Mouse (Mus musculus) spleen, adult 2 months (tissue): ENCODE measurements around the gene Yars.

Experiments
- CTCF ChIP-seq: fragments of 200-500 bp; IDR thresholded peaks from 2 replicates; pipeline ENCODE4 v1.5.1; 2011; ENCODE audit warnings: mild to moderate bottlenecking, inconsistent platforms; ENCODE audit not compliant: insufficient read depth, insufficient read length, insufficient replicate concordance; ENCODE audit errors: extremely low read depth
- POLR2A ChIP-seq: fragments of 200-500 bp; IDR thresholded peaks from 2 replicates; pipeline ENCODE4 v1.6.1; 2011; ENCODE audit warnings: low read depth, low read length, inconsistent platforms

DNA sequence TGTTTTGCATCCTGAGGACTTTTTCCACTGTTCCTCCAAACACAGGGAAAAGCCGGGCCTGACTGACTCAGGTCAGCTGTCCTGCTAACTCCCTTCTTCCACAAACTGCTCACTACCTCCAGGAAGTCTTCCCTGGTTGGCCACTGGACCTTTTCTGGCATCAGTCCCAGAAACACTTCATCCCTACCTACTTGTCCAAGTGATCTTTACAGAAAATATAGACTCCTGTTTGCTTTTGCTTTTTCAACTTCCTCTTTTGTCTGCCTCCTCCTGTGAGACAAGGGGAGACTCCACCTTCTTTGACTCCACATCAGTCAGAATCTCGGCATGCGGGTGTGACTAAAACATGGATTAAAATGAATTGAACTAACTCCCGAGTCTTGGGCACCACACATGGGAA is 55.2 kb downstream of the Yars start:
- TF ChIP-seq POLR2A (no peak), CTCF (no peak)
